Mouse (Mus musculus) intestine, embryonic 14.5 days (tissue): Measurements from ENCODE around the gene Rpusd3. TPM values are rescaled to one million over a fixed set of nuclear protein-coding genes. Genes with fewer than 3 reads are reported as not detected.

Experiments used
- ATAC-seq: fragments of 200-750 bp; cut with Nextera tagmentation; replicated peaks from 2 replicates; pipeline ENCODE4 v1.8.0; 2017; ENCODE audit warnings: low read depth, moderate number of reproducible peaks, moderate TSS enrichment, moderate library complexity; ENCODE audit not compliant: low FRiP score, low TSS enrichment
- DNase-seq: peaks from one replicate; pipeline ENCODE4 v3.0.0-alpha.2; 2018; ENCODE audit warnings: low spot score
- H3K27ac ChIP-seq: fragments of 300-500 bp; sonication (generic); 2 replicates; pipeline ENCODE4 v1.5.1; 2014; ENCODE audit warnings: low read depth, mild to moderate bottlenecking, control low read depth
- H3K27me3 ChIP-seq: fragments of 300-500 bp; sonication (generic); replicated peaks from 2 replicates; pipeline ENCODE4 v1.6.1; 2014; ENCODE audit warnings: low read length, control low read depth; ENCODE audit not compliant: control insufficient read depth, insufficient read depth
- H3K36me3 ChIP-seq: fragments of 300-500 bp; sonication (generic); 2 replicates; pipeline ENCODE4 v1.6.1; 2014; ENCODE audit warnings: low read length, control low read depth; ENCODE audit not compliant: control insufficient read depth, insufficient read depth
- H3K4me1 ChIP-seq: fragments of 300-500 bp; sonication (generic); replicated peaks from 2 replicates; pipeline ENCODE4 v1.6.1; 2014; ENCODE audit warnings: low read length, control low read depth, mixed read lengths; ENCODE audit not compliant: control insufficient read depth, insufficient read depth
- H3K4me2 ChIP-seq: fragments of 300-500 bp; sonication (generic); 2 replicates; pipeline ENCODE4 v1.6.1; 2014; ENCODE audit warnings: low read length
- H3K4me3 ChIP-seq: fragments of 300-500 bp; sonication (generic); 2 replicates; pipeline ENCODE4 v1.5.1; 2014; ENCODE audit warnings: low read depth, low read length, control low read depth, mixed read lengths
- H3K9ac ChIP-seq: fragments of 300-500 bp; sonication (generic); 2 replicates; pipeline ENCODE4 v1.6.1; 2014; ENCODE audit warnings: mild to moderate bottlenecking, low read length
- H3K9me3 ChIP-seq: fragments of 300-500 bp; sonication (generic); 2 replicates; pipeline ENCODE4 v1.6.1; 2016; ENCODE audit warnings: low read length, control low read depth; ENCODE audit not compliant: control insufficient read depth
- WGBS: fragments of 180-500 bp; shearing (Covaris S2); extraction: QIAGEN DNeasy Blood & Tissue Kit; methylation state at CpG from one replicate; pipeline ENCODE4 v1.1.7; 2014; 5-methylcytosine and 5-hydroxymethylcytosine counted together
- microRNA-seq: library from miRNA; unstranded; fragments of <30 nt; microRNA quantifications from one replicate; pipeline ENCODE4, GENCODE M21; 2016
- polyA plus RNA-seq: library from polyadenylated mRNA; unstranded; fragments of >200 nt; fragmentation: Nextera tagmentation; extraction: Ambion mirVana; gene quantifications from 2 replicates; pipeline ENCODE4 v1.2.1, GENCODE M21; 2014

Gene Rpusd3
- polyA plus RNA-seq, 1 experiment from 2014 or later, result 27.4 TPM

DNA sequence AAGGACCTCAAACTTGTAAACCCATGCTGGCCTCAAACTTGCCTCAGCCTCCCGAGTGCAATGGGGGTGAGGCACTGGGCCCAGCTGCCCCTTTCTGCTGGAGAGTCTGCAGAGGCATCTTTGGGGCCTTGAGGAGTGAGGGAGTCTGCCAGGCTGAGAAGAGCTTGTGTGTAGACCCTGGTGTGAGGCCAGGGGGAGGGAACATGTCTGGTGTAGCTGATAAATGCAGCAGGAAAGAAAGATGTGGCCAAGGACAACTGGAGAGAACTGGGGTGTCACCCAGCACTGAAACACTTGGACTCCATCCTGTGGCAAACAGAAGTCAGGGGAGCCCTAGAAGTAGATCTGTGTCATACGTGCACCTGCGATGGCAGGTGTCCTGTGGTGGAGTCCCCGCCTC lies 45.6 kb downstream of the Rpusd3 start:
- Histone ChIP-seq H3K9ac (no peak overlapping the region), H3K4me1 (no peaks in the 10 kb centered on the region; the same call in 1 of the 2 replicates), H3K4me2 (no peak overlapping the region), H3K9me3 (no peaks in the 10 kb centered on the region), H3K36me3 (peaks cover 71% of the 10 kb centered on the region), H3K27ac (no peak overlapping the region), H3K4me3 (no peak overlapping the region), H3K27me3 (no peaks in the 10 kb centered on the region)
- DNase-seq (no peak), ATAC-seq (no peak)
- WGBS, result 90% methylated on average over 4 of the region's 4 CpGs

DNA sequence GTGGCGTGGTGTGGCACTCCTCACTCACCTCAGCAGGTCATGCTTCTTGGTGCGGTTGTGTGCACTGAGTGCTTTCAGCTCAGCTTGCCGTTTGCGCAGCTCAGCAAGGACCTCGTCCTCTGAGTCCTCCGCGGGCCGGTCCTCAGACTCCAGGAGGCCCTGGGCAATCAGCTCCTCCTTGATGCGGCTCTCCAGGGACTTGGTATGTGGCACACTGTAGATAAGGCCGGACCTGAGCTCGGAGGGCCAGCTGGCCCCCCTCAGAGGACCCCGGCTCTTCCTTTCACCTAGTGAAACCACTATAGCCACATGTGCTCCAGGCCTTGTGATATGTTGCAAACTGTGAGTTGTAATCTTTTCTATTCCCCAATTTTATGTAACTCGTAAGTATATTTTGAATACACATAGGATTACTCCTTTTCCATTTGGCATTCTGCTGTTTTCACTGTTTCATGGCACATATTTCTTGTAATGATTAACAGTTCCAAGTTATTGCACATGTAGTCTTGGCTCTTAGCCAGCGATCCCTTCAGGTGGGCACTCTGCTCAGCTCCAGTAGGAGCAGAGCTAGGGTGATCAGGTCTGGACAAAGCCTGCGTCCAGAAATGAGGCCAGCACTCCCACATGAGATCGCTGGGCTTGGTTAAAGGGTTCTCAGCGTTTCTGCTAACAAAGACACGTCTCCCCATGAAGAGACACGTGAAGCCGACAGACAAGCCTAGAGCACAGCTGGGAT lies 48.8 kb downstream of the Rpusd3 start:
- H3K27ac ChIP-seq, result no peak overlapping the region
- no peaks in the 10 kb centered on the region for H3K27me3 ChIP-seq
- H3K4me3 ChIP-seq, result no peak overlapping the region
- H3K9ac ChIP-seq, result no peak overlapping the region
- peaks cover 88% of the 10 kb centered on the region for H3K36me3 ChIP-seq
- 94% methylated on average over 20 of the region's 20 CpGs for WGBS
- H3K4me1 ChIP-seq, result no peaks in the 10 kb centered on the region
- no peak for ATAC-seq
- no peak for DNase-seq
- H3K4me2 ChIP-seq, result no peak overlapping the region
- no peaks in the 10 kb centered on the region for H3K9me3 ChIP-seq

DNA sequence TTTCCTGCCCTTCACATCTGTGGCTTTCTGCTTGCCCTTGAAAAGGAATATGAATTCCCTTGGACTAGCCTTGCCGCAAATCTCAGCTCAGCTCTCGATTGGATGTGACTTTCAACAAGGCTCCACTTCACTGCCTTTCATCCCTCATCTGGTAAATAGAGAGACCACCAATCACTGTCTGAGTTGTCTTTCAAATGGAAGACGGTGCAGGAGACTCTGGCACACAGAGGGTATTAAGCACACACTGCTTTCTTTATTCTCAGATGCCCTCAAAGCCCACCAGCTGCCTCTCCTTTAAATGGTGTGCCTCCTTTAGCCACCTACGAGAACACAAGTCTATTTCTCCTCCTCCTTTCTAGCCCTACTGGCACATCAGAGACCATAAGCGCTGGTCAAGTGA lies 50.6 kb downstream of the Rpusd3 start:
- H3K27me3 ChIP-seq, result no peaks in the 10 kb centered on the region
- no peak overlapping the region for H3K4me2 ChIP-seq
- DNase-seq (no peak), ATAC-seq (no peak)
- no peak overlapping the region for H3K9ac ChIP-seq
- H3K27ac ChIP-seq, result no peak overlapping the region
- H3K36me3 ChIP-seq, result peaks cover 70% of the 10 kb centered on the region
- 83% methylated on average over 5 of the region's 5 CpGs for WGBS
- no peaks in the 10 kb centered on the region for H3K9me3 ChIP-seq
- no peak overlapping the region for H3K4me3 ChIP-seq
- no peaks in the 10 kb centered on the region for H3K4me1 ChIP-seq

DNA sequence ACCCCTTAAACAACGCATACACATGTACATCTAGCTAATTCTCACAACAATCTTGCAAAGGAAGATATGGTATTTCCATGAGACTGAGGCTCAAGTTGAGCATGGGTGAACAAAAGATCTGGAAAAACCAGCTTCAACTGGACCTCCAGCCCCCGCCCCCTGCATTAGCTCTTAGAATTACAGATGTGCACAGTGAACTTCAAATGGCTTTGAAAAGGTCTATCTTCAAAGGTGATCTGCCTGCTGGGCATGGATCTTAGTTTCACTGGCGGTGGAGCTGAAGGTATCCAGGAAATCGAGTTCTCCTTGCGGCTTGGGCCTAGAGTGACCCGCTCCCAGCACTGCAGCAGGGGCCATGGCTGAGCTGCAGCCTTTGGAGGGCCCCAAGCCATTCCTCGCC lies 51.0 kb downstream of the Rpusd3 start:
- DNase-seq, result no peak

DNA sequence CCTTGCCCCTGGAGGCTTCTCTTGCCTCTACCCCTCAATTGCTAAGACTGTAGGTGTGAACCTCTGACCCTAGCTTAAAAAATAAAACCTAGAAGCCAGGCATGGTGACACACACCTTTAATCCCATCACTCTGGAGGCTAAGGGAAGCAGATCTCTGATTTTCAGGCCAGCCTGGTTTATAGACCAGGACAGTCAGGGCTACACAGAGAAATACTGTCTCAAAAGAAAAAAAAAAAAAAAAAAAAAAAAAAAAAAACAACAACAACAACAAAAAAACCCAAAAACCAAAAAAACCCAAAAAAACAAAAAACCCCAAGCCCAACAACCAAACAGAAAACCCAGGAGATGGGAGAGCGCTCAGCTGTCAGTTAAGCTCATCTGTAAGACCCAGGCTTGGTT lies 51.6 kb downstream of the Rpusd3 start:
- no peak overlapping the region for H3K27ac ChIP-seq
- H3K9me3 ChIP-seq, result no peaks in the 10 kb centered on the region
- peaks cover 60% of the 10 kb centered on the region for H3K36me3 ChIP-seq
- H3K4me3 ChIP-seq, result no peak overlapping the region
- no peaks in the 10 kb centered on the region for H3K4me1 ChIP-seq
- H3K4me2 ChIP-seq, result no peak overlapping the region
- ATAC-seq (no peak), DNase-seq (no peak)
- no peaks in the 10 kb centered on the region for H3K27me3 ChIP-seq
- no peak overlapping the region for H3K9ac ChIP-seq
- 95% methylated on average over 1 of the region's 1 CpGs for WGBS

More for the DNA sequence above, 51.0 kb downstream of the Rpusd3 start:
- Histone ChIP-seq H3K9me3 (no peaks in the 10 kb centered on the region), H3K4me3 (no peak overlapping the region), H3K4me2 (no peak overlapping the region), H3K27me3 (no peaks in the 10 kb centered on the region), H3K36me3 (peaks cover 65% of the 10 kb centered on the region), H3K4me1 (no peaks in the 10 kb centered on the region), H3K27ac (no peak overlapping the region), H3K9ac (no peak overlapping the region)
- 88% methylated on average over 7 of the region's 7 CpGs for WGBS
- no peak for ATAC-seq

DNA sequence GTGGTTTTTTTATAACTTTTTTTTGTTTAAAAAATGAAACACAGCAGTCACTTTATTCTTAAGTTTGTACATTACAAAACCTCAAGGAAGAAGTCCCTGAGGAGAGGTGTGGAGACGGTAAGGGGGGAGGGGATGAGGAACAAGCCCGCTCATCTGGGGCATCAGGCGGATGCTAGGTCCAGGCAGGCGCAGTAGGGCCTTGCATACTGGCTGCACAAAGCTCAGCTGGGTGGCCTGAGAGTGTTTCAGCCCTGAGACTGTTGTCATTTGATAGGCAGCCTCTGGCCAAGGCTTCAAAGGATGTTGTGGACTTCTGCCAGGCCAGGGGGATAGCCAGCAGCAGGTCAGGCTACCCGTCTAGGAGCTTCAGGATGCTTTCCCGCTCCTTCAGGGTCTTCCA lies 52.5 kb downstream of the Rpusd3 start:
- H3K27me3 ChIP-seq, result no peaks in the 10 kb centered on the region
- H3K9me3 ChIP-seq, result no peaks in the 10 kb centered on the region
- H3K4me2 ChIP-seq, result no peak overlapping the region
- peaks cover 51% of the 10 kb centered on the region for H3K36me3 ChIP-seq
- H3K4me3 ChIP-seq, result no peak overlapping the region
- WGBS, result 91% methylated on average over 6 of the region's 6 CpGs
- H3K4me1 ChIP-seq, result no peaks in the 10 kb centered on the region
- no peak overlapping the region for H3K27ac ChIP-seq
- no peak overlapping the region for H3K9ac ChIP-seq
- no peak for DNase-seq
- ATAC-seq, result no peak

Small RNA genes within 50 kb of the gene (microRNA-seq; reads per million reads assigned to microRNA genes)
- not detected for gene Gm24387

Other genes starting within 250 kb of the Rpusd3 start
- 1.1 and 1.2 TPM in 2 replicates for gene Lhfpl4, start 224.0 kb downstream of the Rpusd3 start, polyA plus RNA-seq
- gene Mtmr14, start 181.5 kb downstream of the Rpusd3 start, polyA plus RNA-seq, result 36.3 and 40.8 TPM in 2 replicates
- 0.05 and 0.12 TPM in 2 replicates for gene Cpne9, start 137.0 kb downstream of the Rpusd3 start, polyA plus RNA-seq
- gene Brpf1, start 112.2 kb downstream of the Rpusd3 start, polyA plus RNA-seq, result 21.0 and 21.6 TPM in 2 replicates
- gene Ogg1, start 92.4 kb downstream of the Rpusd3 start, polyA plus RNA-seq, result 12.7 and 14.2 TPM in 2 replicates
- gene Camk1, start 75.4 kb downstream of the Rpusd3 start, polyA plus RNA-seq, result 94.8 and 101 TPM in 2 replicates
- 50.5 and 53.4 TPM in 2 replicates for gene Tada3, start 41.5 kb downstream of the Rpusd3 start, polyA plus RNA-seq
- gene Arpc4, start 41.2 kb downstream of the Rpusd3 start, polyA plus RNA-seq, result 221 and 234 TPM in 2 replicates
- 2.5 and 4.0 TPM in 2 replicates for gene Ttll3, start 30.1 kb downstream of the Rpusd3 start, polyA plus RNA-seq
- 2.2 and 3.1 TPM in 2 replicates for gene Cidec, start 16.4 kb upstream of the Rpusd3 start, polyA plus RNA-seq
- gene Jagn1, start 23.2 kb upstream of the Rpusd3 start, polyA plus RNA-seq, result 80.0 and 84.6 TPM in 2 replicates
- gene Il17re, start 39.1 kb upstream of the Rpusd3 start, polyA plus RNA-seq, result 8.4 and 9.0 TPM in 2 replicates
- gene Il17rc, start 52.1 kb upstream of the Rpusd3 start, polyA plus RNA-seq, result 15.3 and 18.5 TPM in 2 replicates
- gene Creld1, start 64.0 kb upstream of the Rpusd3 start, polyA plus RNA-seq, result 20.1 and 20.2 TPM in 2 replicates
- 0.26 and 0.32 TPM in 2 replicates for gene Prrt3, start 82.6 kb upstream of the Rpusd3 start, polyA plus RNA-seq
- gene Emc3, start 112.3 kb upstream of the Rpusd3 start, polyA plus RNA-seq, result 84.7 and 89.7 TPM in 2 replicates
- gene Fancd2, start 112.3 kb upstream of the Rpusd3 start, polyA plus RNA-seq, result 13.1 and 13.9 TPM in 2 replicates
- 0.20 and 0.22 TPM in 2 replicates for gene Fancd2os, start 181.4 kb upstream of the Rpusd3 start, polyA plus RNA-seq
- gene Brk1, start 185.4 kb upstream of the Rpusd3 start, polyA plus RNA-seq, result 238 and 245 TPM in 2 replicates
- 41.6 and 45.1 TPM in 2 replicates for gene Vhl, start 204.6 kb upstream of the Rpusd3 start, polyA plus RNA-seq
- 5.7 and 8.2 TPM in 2 replicates for gene Irak2, start 219.1 kb upstream of the Rpusd3 start, polyA plus RNA-seq